Mouse (Mus musculus): ENCODE data around the gene Ntf3. TPM values are rescaled to one million over a fixed set of nuclear protein-coding genes. Genes with fewer than 3 reads are reported as not detected.

Ntf3 gene
- polyA plus RNA-seq, 1 experiment, result 1.3 TPM

- DNase-seq (ENCODE audit: low read depth), result no peak
- TF ChIP-seq CTCF (IDR thresholded peaks at IDR 0.05; ENCODE audit: borderline replicate concordance, extremely low read depth, insufficient read depth, insufficient read length), result no peak
- no peak for TF ChIP-seq POLR2A (IDR thresholded peaks at IDR 0.05; ENCODE audit: borderline replicate concordance, extremely low read depth, insufficient read depth, insufficient read length, poor library complexity, severe bottlenecking)
Observed at GRCm38 (mm10) chr6:126053136-126053535, 113.6 kb downstream of the Ntf3 start.

Data from brain, embryonic 14.5 days (tissue).